Mouse (Mus musculus) frontal cortex, adult 2 months (tissue): ENCODE measurements around the gene Trpv3. TPM values are rescaled to one million over a fixed set of nuclear protein-coding genes. Genes with fewer than 3 reads are reported as not detected.
A peak's percentile ranks its signal among the peaks of the same experiment; 100 is the strongest.
"Not testable (repeated sequence)": the region's sequence is repeated elsewhere in the genome, so short reads cannot be mapped to it uniquely, and the experiment has no call there.

Experiments
- DNase-seq, 2 experiments: peaks; one replicate each; pipeline ENCODE4 v3.0.0; 2022; ENCODE audit warnings: low spot score in 1 of 2; ENCODE audit errors: extremely low spot score in 1 of 2
- polyA plus RNA-seq: library from polyadenylated mRNA; depleted of rRNA; stranded (reverse); fragments of >200 nt; gene quantifications from 2 replicates; pipeline ENCODE4 v1.2.3, GENCODE M21; 2012; rRNA removed

Gene Trpv3
- polyA plus RNA-seq, 1 experiment = 0.56 TPM

DNA sequence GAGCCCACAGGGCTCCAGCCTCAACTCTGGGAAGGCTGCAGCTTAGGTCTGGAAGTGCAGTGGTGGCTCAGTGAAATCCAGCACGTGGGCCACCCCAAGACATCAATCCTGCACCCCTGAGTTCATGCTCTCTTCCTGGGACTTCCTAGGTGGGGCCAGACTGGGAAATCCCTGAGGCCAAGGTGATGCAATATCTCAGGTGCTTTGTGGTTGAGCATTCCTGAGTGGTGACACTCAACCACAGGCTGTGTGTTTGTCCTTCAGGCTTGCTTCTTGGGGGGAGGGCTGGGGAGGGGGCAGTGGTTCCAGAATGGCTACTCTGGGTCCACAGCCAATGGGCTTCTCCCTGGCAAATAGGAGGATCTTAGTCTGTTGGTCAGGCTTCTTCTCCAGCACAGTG is 16.7 kb downstream of the Trpv3 start:
- DNase-seq = no peak

DNA sequence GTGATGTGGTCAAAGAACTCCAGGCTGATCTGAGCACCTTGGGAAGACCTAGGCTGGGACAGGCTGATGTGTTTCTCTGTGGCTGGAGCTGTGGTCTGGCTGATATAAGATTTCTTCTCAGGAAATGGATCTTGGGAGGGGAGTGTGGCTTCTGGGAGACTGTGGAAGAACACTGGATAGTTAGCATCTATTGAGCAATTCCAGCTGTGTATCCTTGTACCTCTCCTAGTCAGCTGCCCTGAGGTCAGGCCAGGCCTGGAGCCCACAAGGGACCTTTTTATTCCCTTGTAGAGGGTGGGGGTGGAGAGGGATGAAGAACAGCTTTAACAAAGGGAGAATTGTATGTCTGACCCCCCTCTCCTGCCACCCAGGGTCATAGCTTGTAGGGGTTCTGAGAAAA is 17.2 kb downstream of the Trpv3 start:
- DNase-seq = peak in 1 of 2 experiments; percentile 15

DNA sequence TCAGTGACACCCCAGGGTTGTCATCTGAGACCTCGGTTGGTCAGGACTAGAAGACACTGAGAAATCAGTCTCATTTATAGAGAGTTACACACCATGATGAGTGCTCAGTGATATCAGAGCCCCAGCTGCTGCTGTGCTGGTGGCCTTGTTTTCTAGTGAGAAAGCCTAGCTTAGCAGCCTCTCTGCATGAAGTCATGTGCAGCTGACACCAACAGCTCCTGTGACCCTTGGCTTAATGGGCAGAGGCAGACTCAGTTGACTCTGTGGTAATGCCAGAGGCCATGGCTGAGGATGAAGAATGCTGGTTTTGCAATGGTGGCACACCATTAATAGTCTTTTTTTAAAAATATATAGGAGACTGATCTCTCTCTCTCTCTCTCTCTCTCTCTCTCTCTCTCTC is 22.4 kb downstream of the Trpv3 start:
- no peak for DNase-seq

DNA sequence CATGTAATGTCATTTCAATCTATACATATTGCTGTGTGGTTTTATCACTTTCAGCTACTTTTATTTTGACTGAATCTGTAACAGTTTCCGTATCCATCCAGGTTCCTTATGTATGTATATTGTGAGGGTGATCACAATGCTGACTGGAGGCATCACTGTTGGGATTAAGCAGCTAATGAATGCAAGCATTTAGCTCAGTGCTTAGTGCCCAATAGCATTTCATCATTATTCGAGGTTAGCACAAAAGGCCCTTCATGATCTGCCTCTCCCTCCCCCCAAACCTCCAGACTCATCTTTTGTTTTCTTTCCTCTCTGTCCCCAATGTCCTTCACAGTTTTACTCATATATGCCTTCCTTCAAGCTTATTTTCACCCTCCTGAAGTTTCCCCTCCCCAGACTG is 35.9 kb downstream of the Trpv3 start:
- no peak for DNase-seq

DNA sequence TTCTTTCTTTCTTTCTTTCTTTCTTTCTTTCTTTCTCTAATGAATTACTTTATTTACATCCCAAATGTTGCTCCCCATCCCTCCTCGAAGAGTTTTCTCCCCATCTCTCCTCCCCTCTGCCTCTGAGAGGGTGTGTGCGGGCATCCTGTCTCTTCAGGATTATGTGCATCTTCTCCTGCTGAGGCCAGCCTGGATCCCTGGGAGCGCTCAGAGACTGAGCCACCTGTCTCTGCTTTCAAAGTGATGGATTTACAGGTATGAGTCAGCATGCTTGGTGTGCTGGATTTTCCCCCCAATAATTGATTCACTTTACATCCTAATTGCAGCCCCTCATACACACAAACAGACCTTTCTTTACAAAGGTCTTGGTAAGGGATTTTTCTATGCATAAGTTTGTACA is 48.8 kb downstream of the Trpv3 start:
- DNase-seq = no peak

DNA sequence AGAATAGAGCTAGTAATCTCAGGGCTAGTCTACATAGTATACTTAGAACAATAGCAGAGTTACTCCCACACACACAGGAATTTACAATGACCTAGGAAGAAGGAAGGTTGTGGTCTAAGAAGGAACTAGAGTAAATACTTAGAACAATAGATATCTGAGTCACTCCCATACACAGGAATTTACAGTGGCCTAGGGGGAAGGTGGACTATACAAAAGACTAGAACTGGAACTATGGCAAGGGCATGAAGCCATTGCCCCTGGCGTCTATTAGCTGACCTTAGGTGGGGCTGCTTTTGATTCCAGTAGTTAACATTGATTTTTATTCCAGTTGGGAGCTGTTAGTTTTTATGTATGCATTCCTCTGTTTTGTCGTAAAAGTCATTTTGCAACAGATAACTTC is 51.4 kb downstream of the Trpv3 start:
- DNase-seq = not testable (repeated sequence)

DNA sequence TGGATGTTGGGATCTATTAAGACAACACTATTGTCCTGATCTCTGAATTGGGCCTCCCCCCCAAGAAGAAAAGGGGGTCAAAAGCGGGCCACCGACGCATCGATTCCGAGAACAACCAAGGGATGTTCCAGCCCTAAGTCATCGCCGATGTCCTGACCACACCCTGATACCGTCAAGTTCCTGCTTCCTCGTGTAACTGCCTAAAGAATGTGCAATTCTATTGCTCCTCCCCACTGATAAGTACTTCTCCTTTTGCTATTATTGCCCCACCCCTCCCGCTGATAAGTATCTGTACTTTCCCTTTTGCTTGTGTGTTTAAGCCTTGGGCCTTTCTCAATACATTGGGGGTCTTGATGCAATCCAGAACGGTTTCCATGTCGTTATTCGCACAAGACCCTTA is 53.9 kb downstream of the Trpv3 start:
- not testable (repeated sequence) for DNase-seq

DNA sequence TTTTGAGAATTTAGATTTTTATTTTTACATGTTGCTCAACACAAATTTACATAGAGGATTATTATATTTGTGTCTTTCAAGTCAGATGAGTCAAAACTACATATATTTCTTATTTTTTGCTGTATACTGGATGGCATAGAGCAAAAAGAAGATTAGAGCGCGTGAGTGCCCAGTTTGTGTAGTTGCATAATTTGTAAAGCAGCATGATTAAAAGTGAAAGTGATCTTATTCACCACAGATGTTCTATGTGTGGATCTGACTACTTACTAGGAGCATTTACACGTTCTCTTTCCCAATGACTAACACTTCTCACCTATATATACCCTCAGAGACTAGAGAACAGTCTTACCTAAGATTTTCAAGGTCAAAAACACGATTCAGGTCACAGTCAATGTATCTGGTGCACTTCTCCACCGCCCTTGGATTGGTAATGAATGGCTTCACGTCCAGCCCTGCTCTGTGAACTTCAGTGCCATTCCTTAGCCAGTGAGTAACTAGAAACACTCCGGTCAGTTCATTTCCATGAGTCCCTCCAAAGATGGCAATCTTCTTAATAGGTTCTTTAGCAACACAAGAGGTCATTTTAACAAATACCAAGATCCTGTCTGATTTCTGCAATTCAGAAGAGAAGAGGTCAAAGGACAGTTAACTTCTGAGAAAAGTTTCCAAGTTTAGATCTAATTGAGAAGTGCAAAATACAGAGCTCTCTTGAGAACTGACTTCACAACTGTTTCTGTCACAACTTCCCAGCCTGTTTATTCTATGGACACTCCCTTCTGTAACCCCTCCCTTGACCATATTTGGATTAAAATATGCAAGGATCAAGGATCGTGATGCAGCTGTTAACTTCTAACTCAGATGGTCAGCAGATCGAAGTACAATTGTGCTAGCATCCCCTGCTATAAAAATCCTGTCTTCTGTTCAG is 57.0 kb downstream of the Trpv3 start:
- no peak for DNase-seq

DNA sequence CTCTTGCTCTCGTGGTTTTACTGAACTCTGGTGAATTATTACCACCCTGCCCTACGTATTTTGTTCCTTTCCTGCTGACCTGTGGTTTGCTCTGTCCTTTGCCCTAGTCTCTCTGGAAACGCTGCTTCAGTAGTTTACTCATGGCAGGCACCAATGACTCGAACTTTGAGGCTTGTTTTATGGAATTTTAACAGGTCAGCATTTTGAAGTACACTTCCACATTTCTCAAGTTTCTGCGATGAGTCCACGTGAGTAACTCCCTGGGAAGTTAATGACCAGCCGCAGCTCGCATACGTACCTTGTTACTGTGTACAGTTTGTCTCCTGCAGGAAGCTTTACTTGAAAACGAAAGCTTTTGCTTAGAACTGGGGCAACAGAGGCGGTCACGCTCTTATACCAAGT is 59.3 kb downstream of the Trpv3 start:
- no peak for DNase-seq

DNA sequence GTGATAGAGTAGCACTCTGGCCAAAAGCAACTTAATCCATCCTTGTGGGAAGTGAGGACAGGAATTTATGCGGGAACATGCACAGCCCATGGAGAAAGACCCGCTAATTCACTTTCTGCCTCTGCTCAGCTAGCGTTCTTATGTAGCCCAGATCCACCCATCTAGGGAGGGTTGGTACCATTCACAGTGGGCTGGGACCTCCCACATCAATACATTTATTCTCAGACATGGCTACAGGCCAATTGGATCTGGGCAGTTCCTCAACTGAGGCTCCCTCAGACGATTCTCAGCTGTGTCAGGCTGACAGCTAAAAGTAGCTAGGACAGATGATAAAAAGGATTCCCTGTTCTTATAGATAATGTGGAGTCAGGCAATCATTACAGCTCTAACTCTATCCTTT is 60.2 kb downstream of the Trpv3 start:
- peak; percentile 2 to 37 for DNase-seq

DNA sequence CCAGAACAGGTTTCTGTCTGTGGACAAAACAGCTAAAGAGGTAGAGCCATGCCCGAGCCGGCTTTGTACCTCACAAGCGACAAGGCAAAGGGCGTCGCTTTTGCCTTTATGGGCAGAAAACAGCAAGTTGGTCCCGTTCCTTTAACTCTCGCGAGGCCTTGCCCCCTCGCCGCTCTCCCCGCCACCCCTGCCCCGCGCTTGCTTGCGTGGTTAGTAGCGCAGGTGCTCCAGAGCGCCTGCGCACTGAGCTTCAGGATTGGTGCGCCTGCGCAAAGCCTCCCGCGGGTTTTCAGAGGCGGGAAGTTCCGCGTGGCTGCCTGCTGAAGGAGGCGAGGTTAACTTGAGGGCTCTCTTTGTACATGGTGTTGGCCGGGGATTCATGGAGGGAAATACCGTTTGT is 62.3 kb downstream of the Trpv3 start, which contains the start of the genes Aspa, Gm49340 and Spata22:
Gene Aspa, minus strand, starts transcription at position 155 of the 400 bp plus-strand sequence.
Gene Gm49340, plus strand, starts transcription at position 300 of the 400 bp plus-strand sequence.
Gene Spata22, plus strand, starts transcription at position 300 of the 400 bp plus-strand sequence.
- DNase-seq = no peak

DNA sequence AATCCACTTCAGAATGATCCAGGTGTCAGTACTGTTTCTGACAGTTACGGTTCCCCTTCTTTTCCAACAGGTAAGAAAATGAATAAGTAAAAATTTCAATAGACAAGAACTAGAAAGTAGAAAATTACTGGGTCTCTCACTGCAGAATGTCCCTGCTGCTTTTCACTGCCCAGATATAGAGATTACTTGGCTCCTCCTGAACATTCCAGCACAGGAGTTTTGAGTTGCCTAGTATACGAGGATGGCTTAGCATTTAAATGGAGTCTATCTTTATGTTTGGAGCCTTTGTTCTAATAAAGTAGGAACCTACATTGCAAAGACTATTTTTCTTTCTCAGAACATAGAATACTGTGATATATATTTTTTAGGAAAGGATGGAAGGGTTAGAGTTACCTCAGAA is 66.2 kb downstream of the Trpv3 start:
- no peak for DNase-seq

DNA sequence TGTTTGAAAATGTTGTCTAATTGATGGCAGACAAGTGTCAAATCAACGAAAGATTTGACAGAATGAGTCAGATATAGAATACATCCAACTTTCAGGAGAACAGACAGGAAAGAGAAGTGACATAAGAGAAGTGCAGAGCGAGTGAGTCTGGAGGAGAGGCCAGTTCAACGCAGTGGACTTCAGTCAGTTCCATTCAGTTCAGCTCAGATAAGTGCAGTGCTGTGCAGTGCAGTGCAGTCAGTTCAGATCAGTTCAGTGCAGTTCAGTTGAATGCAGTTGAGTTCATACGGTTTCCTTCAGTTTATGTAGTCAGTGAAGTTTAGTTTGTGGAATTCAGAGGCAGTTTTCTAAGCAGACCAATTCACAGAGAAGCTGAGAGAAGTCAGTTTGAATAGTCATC is 69.7 kb downstream of the Trpv3 start:
- no peak for DNase-seq

Other genes with a start within 250 kb of the Trpv3 start
- 65.4 and 65.7 TPM in 2 replicates for gene Camkk1, start 248.4 kb upstream of the Trpv3 start, polyA plus RNA-seq
- 7.5 and 7.7 TPM in 2 replicates for gene Ncbp3, start 219.6 kb upstream of the Trpv3 start, polyA plus RNA-seq
- 0.17 and 0.18 TPM in 2 replicates for gene Itgae, start 176.8 kb upstream of the Trpv3 start, polyA plus RNA-seq
- gene Haspin, start 129.1 kb upstream of the Trpv3 start, polyA plus RNA-seq = 0.15 and 0.24 TPM in 2 replicates
- 0.26 and 0.74 TPM in 2 replicates for gene P2rx5, start 107.0 kb upstream of the Trpv3 start, polyA plus RNA-seq
- gene Emc6, start 90.4 kb upstream of the Trpv3 start, polyA plus RNA-seq = 63.0 and 66.5 TPM in 2 replicates
- 23.9 and 24.6 TPM in 2 replicates for gene Tax1bp3, start 90.3 kb upstream of the Trpv3 start, polyA plus RNA-seq
- gene Ctns, start 68.3 kb upstream of the Trpv3 start, polyA plus RNA-seq = 25.9 and 26.0 TPM in 2 replicates
- gene Shpk, start 67.9 kb upstream of the Trpv3 start, polyA plus RNA-seq = 5.0 and 5.4 TPM in 2 replicates
- 0.36 TPM in 2 replicates for gene Trpv1, start 33.1 kb upstream of the Trpv3 start, polyA plus RNA-seq
- gene Aspa, start 62.2 kb downstream of the Trpv3 start, polyA plus RNA-seq = 26.8 and 29.9 TPM in 2 replicates
- gene Gm49340, start 62.4 kb downstream of the Trpv3 start, polyA plus RNA-seq = not detected in 2 replicates
- gene Spata22, start 62.4 kb downstream of the Trpv3 start, polyA plus RNA-seq = 0.20 TPM in 1 of 2 replicates, not detected in the other
- 0.04 TPM in 1 of 2 replicates, not detected in the other for gene Olfr20, start 83.4 kb downstream of the Trpv3 start, polyA plus RNA-seq
- 0.14 and 0.25 TPM in 2 replicates for gene Olfr376, start 103.9 kb downstream of the Trpv3 start, polyA plus RNA-seq
- gene Olfr1, start 132.2 kb downstream of the Trpv3 start, polyA plus RNA-seq = not detected in 2 replicates
- gene Olfr378, start 161.1 kb downstream of the Trpv3 start, polyA plus RNA-seq = not detected in 2 replicates
- not detected in 2 replicates for gene Olfr380, start 190.1 kb downstream of the Trpv3 start, polyA plus RNA-seq
- gene Olfr381, start 224.2 kb downstream of the Trpv3 start, polyA plus RNA-seq = not detected in 2 replicates
- not detected in 2 replicates for gene Olfr382, start 249.8 kb downstream of the Trpv3 start, polyA plus RNA-seq